Mouse (Mus musculus) liver, embryonic 14.5 days (tissue): ENCODE results near the gene Tmbim4. TPM values are rescaled to one million over a fixed set of nuclear protein-coding genes. Genes with fewer than 3 reads are reported as not detected.

Experiments
- ATAC-seq: fragments of 200-750 bp; cut with Nextera tagmentation; 2 replicates; pipeline ENCODE4 v1.8.0; 2017; ENCODE audit warnings: moderate number of reproducible peaks, mild to moderate bottlenecking, moderate library complexity; ENCODE audit not compliant: insufficient read depth
- DNase-seq, 3 experiments: peaks; one replicate each; pipeline ENCODE4 v3.0.0-alpha.2; 2012 to 2013; ENCODE audit warnings: low read depth in 3 of 3, low spot score in 3 of 3
- H3K27ac ChIP-seq: fragments of 300-500 bp; sonication (generic); 2 replicates; pipeline ENCODE4 v1.5.1; 2014; ENCODE audit warnings: moderate library complexity, mild to moderate bottlenecking, control low read depth, inconsistent platforms
- H3K27me3 ChIP-seq: fragments of 300-500 bp; sonication (generic); 2 replicates; pipeline ENCODE4 v1.6.1; 2014; ENCODE audit warnings: mild to moderate bottlenecking, low read length, moderate library complexity; ENCODE audit not compliant: control insufficient read depth, insufficient read depth
- H3K36me3 ChIP-seq: fragments of 300-500 bp; sonication (generic); replicated peaks from 2 replicates; pipeline ENCODE4 v1.6.1; 2014; ENCODE audit warnings: low read depth; ENCODE audit not compliant: control insufficient read depth, insufficient read depth
- H3K4me1 ChIP-seq, 2 experiments: fragments of 200-500 bp in 1 of 2; fragments of 300-500 bp in 1 of 2; sonication (generic) in 1 of 2; replicated peaks; 2 replicates each; pipeline ENCODE4 v1.6.1; 2012 to 2014; ENCODE audit warnings: antibody characterized with exemption in 1 of 2, inconsistent platforms in 1 of 2, low read length in 1 of 2; ENCODE audit not compliant: control insufficient read depth in 2 of 2, insufficient read depth in 2 of 2
- H3K4me2 ChIP-seq: fragments of 300-500 bp; sonication (generic); 2 replicates; pipeline ENCODE4 v1.6.1; 2014; ENCODE audit warnings: low read depth, mild to moderate bottlenecking, control low read depth, moderate library complexity
- H3K4me3 ChIP-seq, 2 experiments: fragments of 200-500 bp in 1 of 2; fragments of 300-500 bp in 1 of 2; sonication (generic) in 1 of 2; 2 replicates each; pipeline ENCODE4 v1.5.1; 2012 to 2014; ENCODE audit warnings: low read depth in 2 of 2, low read length in 2 of 2, mild to moderate bottlenecking in 2 of 2, control low read depth in 1 of 2, inconsistent platforms in 1 of 2, moderate library complexity in 1 of 2; ENCODE audit not compliant: insufficient read depth in 1 of 2
- H3K9ac ChIP-seq: fragments of 300-500 bp; sonication (generic); replicated peaks from 2 replicates; pipeline ENCODE4 v1.6.1; 2014; ENCODE audit warnings: mild to moderate bottlenecking, control low read depth, moderate library complexity
- H3K9me3 ChIP-seq: fragments of 300-500 bp; sonication (generic); 2 replicates; pipeline ENCODE4 v1.6.1; 2016; ENCODE audit warnings: low read length, mixed read lengths; ENCODE audit not compliant: control insufficient read depth
- CTCF ChIP-seq: IDR thresholded peaks from 2 replicates; pipeline ENCODE4 v1.5.1; 2016; ENCODE audit warnings: antibody characterized with exemption, low read depth, control low read depth
- EP300 ChIP-seq: IDR thresholded peaks from 2 replicates; pipeline ENCODE4 v1.6.1; 2016; ENCODE audit warnings: antibody characterized with exemption, low read depth
- WGBS: fragments of 180-500 bp; shearing (Covaris S2); extraction: QIAGEN DNeasy Blood & Tissue Kit; methylation state at CpG from one replicate; pipeline ENCODE4 v1.1.7; 2014; ENCODE audit not compliant: insufficient replicate concordance; 5-methylcytosine and 5-hydroxymethylcytosine counted together
- polyA plus RNA-seq, 2 experiments: library from polyadenylated mRNA; depleted of rRNA in 1 of 2; stranded (reverse) in 1 of 2; unstranded in 1 of 2; fragments of >200 nt; fragmentation: Nextera tagmentation in 1 of 2; extraction: Ambion mirVana in 1 of 2; gene quantifications; 2 replicates each; pipeline versions ENCODE4 v1.2.1 to v1.2.3; 2012 to 2014

Gene Tmbim4
- polyA plus RNA-seq, 2 experiments = 40.1 to 82.2 TPM

DNA sequence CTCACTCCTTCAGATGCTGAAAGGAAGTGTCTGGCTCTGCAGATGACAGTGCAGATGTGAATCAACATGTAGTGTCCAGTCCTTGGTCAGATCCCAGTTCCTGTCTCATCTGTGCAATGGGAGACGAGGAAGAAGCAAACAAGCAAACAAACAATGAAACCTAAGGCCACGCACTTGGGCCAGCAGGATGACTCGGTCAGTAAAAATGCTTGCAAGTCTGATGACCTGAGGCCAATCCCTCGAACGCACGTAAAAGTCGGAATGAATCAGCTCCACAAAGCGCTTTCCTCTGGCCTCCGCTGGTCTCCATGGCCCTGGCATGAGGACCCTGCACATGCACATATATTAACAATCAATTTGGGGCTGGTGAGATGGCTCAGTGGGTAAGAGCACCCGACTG, 17.6 kb downstream of the Tmbim4 start:
- H3K4me3 ChIP-seq = no peak overlapping the region
- no peak for ATAC-seq
- H3K4me1 ChIP-seq = no peaks in the 10 kb centered on the region
- H3K27ac ChIP-seq = no peak overlapping the region
- DNase-seq = no peak
- H3K9me3 ChIP-seq = no peaks in the 10 kb centered on the region
- WGBS = 83% methylated on average over 10 of the region's 10 CpGs
- H3K27me3 ChIP-seq = no peaks in the 10 kb centered on the region
- TF ChIP-seq EP300 (no peak), CTCF (no peak)
- no peaks in the 10 kb centered on the region for H3K36me3 ChIP-seq
- no peak overlapping the region for H3K4me2 ChIP-seq
- no peak overlapping the region for H3K9ac ChIP-seq

DNA sequence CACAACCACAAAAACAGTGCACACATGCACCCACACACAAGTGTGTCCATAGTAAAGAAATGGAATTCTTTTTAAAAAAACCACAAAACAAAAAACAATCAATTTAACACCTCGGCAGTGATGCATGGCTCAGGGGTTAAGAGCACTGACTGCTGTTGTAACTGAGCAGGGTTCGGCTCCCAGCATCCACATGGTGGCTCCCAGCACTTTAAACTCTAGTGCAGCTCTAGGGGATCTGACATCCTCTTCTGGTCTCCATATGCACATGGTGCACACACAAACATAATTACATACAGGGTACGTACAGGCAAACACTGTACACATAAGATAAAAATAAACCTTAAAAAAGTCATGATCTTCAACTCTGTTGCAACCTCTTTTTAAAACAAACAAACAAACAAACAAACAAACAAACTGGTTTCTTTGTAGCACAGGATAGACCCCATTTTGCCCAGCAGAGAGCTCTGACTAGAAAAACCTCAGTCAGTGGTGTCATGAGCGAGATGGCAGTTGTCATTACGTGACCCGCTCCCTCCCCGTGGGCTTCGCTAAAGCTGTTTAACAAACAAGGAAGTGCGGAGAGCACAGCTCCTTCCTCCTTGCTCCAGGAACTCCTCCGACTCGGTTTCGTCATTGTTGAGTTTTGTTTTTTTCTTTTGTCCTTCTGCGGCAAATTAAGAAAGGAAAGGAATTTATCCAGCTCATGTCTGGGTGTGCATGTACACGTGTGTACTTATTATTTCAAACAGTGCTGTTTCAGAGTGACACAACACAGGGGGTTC, 18.4 kb downstream of the Tmbim4 start:
- Histone ChIP-seq H3K27ac (no peak overlapping the region), H3K9me3 (no peaks in the 10 kb centered on the region), H3K9ac (no peak overlapping the region), H3K4me2 (no peak overlapping the region), H3K4me3 (no peak overlapping the region), H3K27me3 (no peaks in the 10 kb centered on the region), H3K36me3 (no peaks in the 10 kb centered on the region), H3K4me1 (no peaks in the 10 kb centered on the region)
- WGBS = 47% methylated on average over 14 of the region's 14 CpGs
- 0 out of 2 replicates have a peak, but pooled peaks have one; percentile 26 for ATAC-seq
- no peak for DNase-seq
- no peak for TF ChIP-seq CTCF
- no peak for TF ChIP-seq EP300

DNA sequence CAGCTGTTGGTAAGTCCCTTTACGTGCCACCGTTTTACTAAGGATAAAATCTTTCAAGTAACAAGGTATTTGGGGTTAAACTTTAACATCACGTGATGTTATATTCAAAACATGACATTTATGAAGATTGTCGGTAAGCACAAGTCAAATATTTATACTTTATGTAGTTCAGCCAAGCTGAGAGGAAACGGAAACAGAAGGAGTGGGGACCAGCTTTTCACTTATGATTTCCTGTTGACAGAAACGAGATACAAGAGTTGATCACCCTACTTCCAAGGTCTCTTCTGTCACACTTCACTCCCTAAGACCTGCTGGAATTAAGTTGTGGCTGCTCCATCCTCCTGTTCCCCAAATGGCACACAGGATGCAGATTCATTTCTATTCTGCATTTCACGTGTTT, 19.4 kb downstream of the Tmbim4 start:
- Histone ChIP-seq H3K9me3 (no peaks in the 10 kb centered on the region), H3K27me3 (no peaks in the 10 kb centered on the region), H3K27ac (no peak overlapping the region), H3K4me1 (no peaks in the 10 kb centered on the region), H3K4me3 (no peak overlapping the region), H3K9ac (no peak overlapping the region), H3K4me2 (no peak overlapping the region), H3K36me3 (no peaks in the 10 kb centered on the region)
- TF ChIP-seq CTCF (no peak), EP300 (no peak)
- DNase-seq (no peak), ATAC-seq (no peak)
- 69% methylated on average over 7 of the region's 7 CpGs for WGBS

DNA sequence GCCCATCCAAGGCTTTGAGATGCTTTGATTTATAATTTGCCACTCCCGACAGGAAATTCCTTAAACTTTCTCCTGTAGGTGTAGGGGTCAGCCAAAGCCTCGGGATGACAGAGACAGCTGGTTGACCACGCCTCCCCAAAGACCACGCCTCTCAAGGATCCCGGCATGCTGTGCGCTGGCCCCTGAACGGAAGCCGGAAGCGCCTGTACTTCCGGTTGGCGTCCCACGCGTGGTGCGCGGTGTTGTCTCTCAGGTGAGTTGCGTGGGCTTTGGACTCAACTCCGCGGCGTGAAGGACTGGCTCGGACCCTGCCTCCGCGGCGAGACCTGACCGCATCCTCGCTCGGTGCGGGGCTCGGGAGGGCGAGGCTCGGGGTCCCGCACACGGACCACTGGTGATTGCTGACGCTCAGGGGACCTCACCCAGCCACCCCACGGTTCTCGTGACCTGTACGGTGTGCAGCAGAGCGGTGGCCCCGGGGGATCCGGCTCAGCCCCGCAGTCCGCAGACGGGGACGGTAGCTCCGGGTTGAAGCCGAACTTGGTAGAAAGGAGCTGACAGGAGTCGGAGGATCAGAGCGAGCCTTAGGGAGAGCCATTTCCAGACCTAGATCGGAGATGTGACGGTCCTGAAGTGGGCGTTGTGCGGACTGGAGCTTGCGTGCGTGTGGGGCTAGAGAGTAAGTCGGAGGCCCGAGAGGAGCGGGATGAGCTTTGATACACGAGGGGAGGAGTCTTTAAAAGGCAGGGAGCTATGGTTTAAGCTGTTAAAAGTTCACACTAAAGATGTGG, 25.7 kb downstream of the Tmbim4 start, which contains the start of gene Llph:
TSS of gene Llph (plus strand) at position 200 of the 791 bp plus-strand sequence.
- peak; percentile 92 for ATAC-seq
- Histone ChIP-seq H3K9me3 (no peaks in the 10 kb centered on the region), H3K4me3 (peak within 1 kb of the TSS; percentile 81 to 96), H3K4me2 (peak within 1 kb of the TSS; percentile 90), H3K9ac (peak within 1 kb of the TSS; percentile 91), H3K27ac (peak within 1 kb of the TSS; percentile 21), H3K4me1 (peaks cover 0 to 7% of the 10 kb centered on the region in 2 experiments; a peak in 3 of 4 replicates), H3K27me3 (no peaks in the 10 kb centered on the region), H3K36me3 (peaks cover 11% of the 10 kb centered on the region)
- TF ChIP-seq CTCF = no peak
- TF ChIP-seq EP300 = no peak
- DNase-seq = peak; percentile 70 to 76 (median 72)
- WGBS = under 1% methylated on average over 57 of the region's 57 CpGs

DNA sequence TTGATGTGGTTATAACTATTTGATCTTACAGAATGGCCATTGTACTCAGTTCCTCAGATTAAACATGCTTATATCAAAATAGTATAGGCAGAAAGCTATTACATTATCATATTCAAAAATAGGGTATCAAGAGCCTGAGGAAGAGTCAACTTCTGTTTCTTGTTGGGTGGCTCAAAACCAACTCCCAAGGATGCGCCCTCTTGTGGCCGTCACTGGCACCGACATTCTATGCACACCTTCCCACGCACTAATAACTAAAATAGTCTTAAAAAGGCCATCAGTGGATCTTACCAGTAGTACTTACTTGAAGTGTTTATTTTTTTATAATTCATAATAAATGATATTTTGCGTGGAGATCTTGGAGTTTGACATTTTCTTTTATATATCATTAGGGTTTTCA, 30.3 kb downstream of the Tmbim4 start:
- Histone ChIP-seq H3K4me1 (peaks cover 0 to 5% of the 10 kb centered on the region in 2 experiments; a peak in 3 of 4 replicates), H3K9me3 (no peaks in the 10 kb centered on the region), H3K36me3 (peaks cover 11% of the 10 kb centered on the region), H3K9ac (no peak overlapping the region), H3K27ac (no peak overlapping the region), H3K27me3 (no peaks in the 10 kb centered on the region), H3K4me2 (no peak overlapping the region), H3K4me3 (no peak overlapping the region)
- DNase-seq = peak in 1 of 3 experiments; percentile 36
- TF ChIP-seq CTCF = peak; percentile 88
- no peak for TF ChIP-seq EP300
- WGBS = 23% methylated on average over 5 of the region's 5 CpGs
- ATAC-seq = no peak
